Mouse (Mus musculus) liver, embryonic 16.5 days (tissue): ENCODE results near the gene Morn5. TPM values are rescaled to one million over a fixed set of nuclear protein-coding genes. Genes with fewer than 3 reads are reported as not detected.
A peak's percentile ranks its signal among the peaks of the same experiment; 100 is the strongest.

Experiments
- ATAC-seq: fragments of 200-750 bp; cut with Nextera tagmentation; 2 replicates; pipeline ENCODE4 v1.8.0; 2017; ENCODE audit warnings: low read depth, mild to moderate bottlenecking, moderate number of reproducible peaks, moderate library complexity
- H3K27ac ChIP-seq: fragments of 300-500 bp; sonication (generic); 2 replicates; pipeline ENCODE4 v1.5.1; 2014; ENCODE audit warnings: mild to moderate bottlenecking, low read length
- H3K27me3 ChIP-seq: fragments of 300-500 bp; sonication (generic); 2 replicates; pipeline ENCODE4 v1.6.1; 2014; ENCODE audit warnings: low read depth, low read length, mixed read lengths; ENCODE audit not compliant: control insufficient read depth, insufficient read depth
- H3K36me3 ChIP-seq: fragments of 300-500 bp; sonication (generic); 2 replicates; pipeline ENCODE4 v1.6.1; 2014; ENCODE audit warnings: mild to moderate bottlenecking; ENCODE audit not compliant: control insufficient read depth, insufficient read depth
- H3K4me1 ChIP-seq: fragments of 300-500 bp; sonication (generic); 2 replicates; pipeline ENCODE4 v1.6.1; 2014; ENCODE audit warnings: low read depth, low read length, mixed read lengths; ENCODE audit not compliant: control insufficient read depth
- H3K4me2 ChIP-seq: fragments of 300-500 bp; sonication (generic); 2 replicates; pipeline ENCODE4 v1.6.1; 2014; ENCODE audit warnings: low read depth, low read length, mixed read lengths
- H3K4me3 ChIP-seq: fragments of 300-500 bp; sonication (generic); 2 replicates; pipeline ENCODE4 v1.5.1; 2014; ENCODE audit warnings: low read depth, mild to moderate bottlenecking, low read length
- H3K9ac ChIP-seq: fragments of 300-500 bp; sonication (generic); 2 replicates; pipeline ENCODE4 v1.6.1; 2014; ENCODE audit warnings: low read depth, low read length
- H3K9me3 ChIP-seq: fragments of 300-500 bp; sonication (generic); replicated peaks from 2 replicates; pipeline ENCODE4 v1.6.1; 2016; ENCODE audit warnings: low read length; ENCODE audit not compliant: control insufficient read depth
- WGBS: fragments of 180-500 bp; shearing (Covaris S2); extraction: QIAGEN DNeasy Blood & Tissue Kit; methylation state at CpG from one replicate; pipeline ENCODE4 v1.1.7; 2014; ENCODE audit not compliant: insufficient replicate concordance; 5-methylcytosine and 5-hydroxymethylcytosine counted together
- polyA plus RNA-seq: library from polyadenylated mRNA; unstranded; fragments of >200 nt; fragmentation: Nextera tagmentation; extraction: Ambion mirVana; gene quantifications from 2 replicates; pipeline ENCODE4 v1.2.1, GENCODE M21; 2015

Gene Morn5
- polyA plus RNA-seq, 1 experiment from 2014 or later: not detected

GRCm38 (mm10) chr2:36077160-36077761 lies 28.0 kb downstream of the Morn5 start:
- WGBS: 22% methylated on average over 11 of the region's 11 CpGs
- ATAC-seq: no peak
- H3K9me3 ChIP-seq: no peaks in the 10 kb centered on the region

DNA sequence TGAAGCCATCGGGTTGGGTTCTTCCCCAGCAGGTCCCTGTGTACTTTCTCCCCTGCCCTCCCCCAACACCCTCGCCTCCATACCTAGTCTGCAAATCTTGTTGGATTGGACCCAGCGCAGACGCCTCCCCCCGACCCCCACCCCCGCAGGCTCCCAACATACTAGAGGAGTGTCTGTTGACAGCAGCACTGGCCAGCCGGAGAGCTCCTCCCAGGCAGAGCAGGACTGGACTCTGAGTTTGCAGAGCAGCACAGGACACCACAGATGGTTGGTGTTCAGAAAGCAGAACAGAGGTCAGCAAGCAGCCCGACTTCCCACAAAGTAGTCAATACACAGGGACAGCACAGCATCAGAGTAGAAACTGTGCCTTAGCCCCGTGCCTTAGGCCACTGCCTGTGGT lies 32.2 kb downstream of the Morn5 start:
- H3K27me3 ChIP-seq: peaks cover 3% of the 10 kb centered on the region; the same call in 1 of the 2 replicates
- no peaks in the 10 kb centered on the region; the same call in 1 of the 2 replicates for H3K4me1 ChIP-seq
- peak overlapping the region; percentile 55 for H3K27ac ChIP-seq
- peak; percentile 95 for ATAC-seq
- H3K9ac ChIP-seq: no peak overlapping the region
- H3K4me2 ChIP-seq: 0 out of 2 replicates have a peak overlapping the region, but pooled peaks have one; percentile 8
- H3K4me3 ChIP-seq: no peak overlapping the region
- H3K36me3 ChIP-seq: no peaks in the 10 kb centered on the region
- 19% methylated on average over 9 of the region's 9 CpGs for WGBS
- no peaks in the 10 kb centered on the region for H3K9me3 ChIP-seq

More at GRCm38 (mm10) chr2:36077160-36077761, 28.0 kb downstream of the Morn5 start:
- Histone ChIP-seq H3K36me3 (no peaks in the 10 kb centered on the region), H3K4me2 (no peak overlapping the region), H3K4me1 (no peaks in the 10 kb centered on the region; the same call in 1 of the 2 replicates), H3K4me3 (no peak overlapping the region), H3K27ac (no peak overlapping the region), H3K9ac (no peak overlapping the region), H3K27me3 (no peaks in the 10 kb centered on the region)

- Histone ChIP-seq H3K4me1 (no peaks in the 10 kb centered on the region; the same call in 1 of the 2 replicates), H3K9me3 (no peaks in the 10 kb centered on the region), H3K4me3 (no peak overlapping the region), H3K9ac (no peak overlapping the region), H3K27me3 (peaks cover 11% of the 10 kb centered on the region), H3K4me2 (no peak overlapping the region), H3K36me3 (no peaks in the 10 kb centered on the region), H3K27ac (no peak overlapping the region; the same call in 1 of the 2 replicates)
- ATAC-seq: no peak
- WGBS: 54% methylated on average over 9 of the region's 9 CpGs
Measured at GRCm38 (mm10) chr2:36082802-36083580, 33.7 kb downstream of the Morn5 start.

GRCm38 (mm10) chr2:36085041-36085440 lies 35.8 kb downstream of the Morn5 start:
- Histone ChIP-seq H3K9ac (no peak overlapping the region), H3K4me3 (no peak overlapping the region), H3K36me3 (no peaks in the 10 kb centered on the region), H3K9me3 (no peaks in the 10 kb centered on the region), H3K4me1 (no peaks in the 10 kb centered on the region; the same call in 1 of the 2 replicates), H3K27me3 (peaks cover 14% of the 10 kb centered on the region), H3K4me2 (no peak overlapping the region), H3K27ac (no peak overlapping the region)
- ATAC-seq: no peak
- WGBS: 62% methylated on average over 1 of the region's 1 CpGs

GRCm38 (mm10) chr2:36089190-36089589 lies 39.9 kb downstream of the Morn5 start:
- Histone ChIP-seq H3K4me2 (no peak overlapping the region), H3K9ac (no peak overlapping the region), H3K9me3 (no peaks in the 10 kb centered on the region), H3K4me3 (no peak overlapping the region), H3K4me1 (peaks cover 5% of the 10 kb centered on the region), H3K27ac (no peak overlapping the region), H3K36me3 (no peaks in the 10 kb centered on the region), H3K27me3 (peaks cover 55% of the 10 kb centered on the region)
- no peak for ATAC-seq
- 42% methylated on average over 3 of the region's 3 CpGs for WGBS

- peak overlapping the region; percentile 52 for H3K4me3 ChIP-seq
- 0 out of 2 replicates have a peak overlapping the region, but pooled peaks have one; percentile 10 for H3K9ac ChIP-seq
- peaks cover 5% of the 10 kb centered on the region for H3K4me1 ChIP-seq
- WGBS: 1% methylated on average over 70 of the region's 70 CpGs
- ATAC-seq: peak; percentile 82
- H3K36me3 ChIP-seq: no peaks in the 10 kb centered on the region
- H3K27ac ChIP-seq: no peak overlapping the region
- peak overlapping the region; percentile 70 for H3K4me2 ChIP-seq
- H3K9me3 ChIP-seq: no peaks in the 10 kb centered on the region
- peaks cover 73% of the 10 kb centered on the region for H3K27me3 ChIP-seq
Measured at GRCm38 (mm10) chr2:36090853-36091741, 41.8 kb downstream of the Morn5 start.

DNA sequence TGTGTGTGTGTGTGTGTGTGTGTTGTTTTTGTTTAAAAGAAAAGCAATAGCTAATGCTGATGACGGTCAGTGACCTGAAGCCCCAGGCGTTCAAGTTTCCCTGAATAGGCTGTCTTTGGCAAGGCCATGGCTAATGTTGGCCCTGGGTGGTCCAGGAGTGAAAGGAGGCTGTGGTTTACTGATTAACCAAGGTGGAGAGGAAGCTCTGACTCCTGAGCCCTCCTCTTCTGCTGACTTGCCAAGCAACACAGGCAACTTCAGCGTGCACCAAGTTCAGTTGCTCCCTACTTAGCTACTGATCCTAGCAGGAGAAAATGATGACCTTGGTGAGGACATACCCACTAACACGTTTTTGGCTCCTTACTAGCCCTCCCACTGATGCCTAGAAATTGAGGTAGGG lies 43.5 kb downstream of the Morn5 start:
- peaks cover 5% of the 10 kb centered on the region for H3K4me1 ChIP-seq
- no peak overlapping the region for H3K4me3 ChIP-seq
- no peaks in the 10 kb centered on the region for H3K36me3 ChIP-seq
- H3K9ac ChIP-seq: no peak overlapping the region
- ATAC-seq: no peak
- no peak overlapping the region for H3K4me2 ChIP-seq
- no peaks in the 10 kb centered on the region for H3K9me3 ChIP-seq
- WGBS: 10% methylated on average over 4 of the region's 4 CpGs
- H3K27ac ChIP-seq: no peak overlapping the region
- H3K27me3 ChIP-seq: peaks cover 80% of the 10 kb centered on the region

DNA sequence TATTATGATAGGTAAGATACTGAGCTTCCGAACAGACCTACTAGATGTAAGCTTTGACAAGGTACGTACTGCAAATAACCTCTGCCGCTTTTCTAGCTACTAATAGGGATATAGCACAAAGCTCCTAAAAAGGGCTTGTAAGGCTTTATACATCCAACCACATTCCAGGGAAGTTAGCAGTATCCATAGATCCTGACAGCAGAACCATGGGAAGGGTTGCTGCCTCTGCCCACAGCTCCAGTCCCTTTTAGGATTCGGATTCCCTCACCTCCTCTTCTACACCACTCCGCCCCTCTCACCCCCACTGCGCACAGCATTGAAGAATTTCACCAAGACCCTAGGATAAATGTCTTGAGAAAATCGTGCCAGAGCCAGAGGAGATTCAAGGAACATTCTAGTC lies 44.0 kb downstream of the Morn5 start:
- H3K27ac ChIP-seq: no peak overlapping the region
- WGBS: 26% methylated on average over 7 of the region's 7 CpGs
- no peak for ATAC-seq

More for the DNA sequence above, 44.0 kb downstream of the Morn5 start:
- peaks cover 5% of the 10 kb centered on the region for H3K4me1 ChIP-seq
- H3K36me3 ChIP-seq: no peaks in the 10 kb centered on the region
- H3K27me3 ChIP-seq: peaks cover 86% of the 10 kb centered on the region
- no peak overlapping the region for H3K4me3 ChIP-seq
- H3K4me2 ChIP-seq: no peak overlapping the region
- H3K9me3 ChIP-seq: no peaks in the 10 kb centered on the region
- H3K9ac ChIP-seq: no peak overlapping the region
